Mouse (Mus musculus): ENCODE results near the gene Itga11.
"Not testable (repeated sequence)": the region's sequence is repeated elsewhere in the genome, so short reads cannot be mapped to it uniquely, and the experiment has no call there.

Gene Itga11

DNA sequence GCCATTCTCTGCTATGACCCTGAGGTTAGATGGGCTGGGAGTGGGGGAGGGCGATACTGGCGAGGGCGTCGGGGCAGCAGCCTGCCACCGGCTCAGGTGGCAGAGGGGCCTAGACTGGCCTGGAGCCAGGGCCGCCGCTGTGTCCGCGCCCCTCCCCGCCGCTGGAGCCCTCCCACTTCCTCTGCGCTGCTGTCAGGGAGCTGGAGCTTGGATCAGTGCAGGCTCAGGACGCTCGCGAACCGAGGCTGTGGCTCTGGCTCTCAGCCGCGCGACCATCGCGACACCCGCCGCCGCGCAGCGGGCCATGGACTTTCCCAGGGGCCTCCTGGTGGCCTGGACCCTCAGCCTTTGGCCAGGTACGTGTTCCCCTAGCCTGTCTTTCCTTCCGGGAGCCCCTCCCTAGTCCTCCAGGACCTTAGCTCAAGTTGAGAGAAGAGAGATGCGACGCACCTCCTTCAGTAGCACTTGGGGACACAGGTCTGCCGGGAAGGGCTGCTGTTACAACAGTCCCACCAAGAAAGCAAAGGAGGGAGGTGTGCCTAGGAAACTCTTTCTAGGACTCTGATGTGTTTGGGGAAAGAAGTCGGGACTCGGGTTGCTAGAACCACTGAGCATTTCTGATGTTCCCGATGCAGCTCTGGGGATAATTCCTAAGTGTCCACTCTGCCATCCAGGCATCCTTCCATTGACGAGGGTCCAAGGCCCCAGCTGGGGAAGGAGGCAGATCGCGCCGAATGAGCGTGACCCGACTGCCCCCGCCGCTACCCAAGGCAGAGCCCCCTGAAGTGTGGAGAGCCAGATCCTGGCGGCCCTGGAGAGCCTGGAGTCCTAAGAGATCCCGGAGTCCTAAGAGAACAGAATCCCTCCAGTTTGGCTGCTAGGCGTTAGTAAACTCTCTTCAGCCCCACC, at the start of gene Itga11:
TSS of gene Itga11 (plus strand) at position 186 of the 909 bp plus-strand sequence.
- DNase-seq (ENCODE audit: low spot score) = no peak

DNA sequence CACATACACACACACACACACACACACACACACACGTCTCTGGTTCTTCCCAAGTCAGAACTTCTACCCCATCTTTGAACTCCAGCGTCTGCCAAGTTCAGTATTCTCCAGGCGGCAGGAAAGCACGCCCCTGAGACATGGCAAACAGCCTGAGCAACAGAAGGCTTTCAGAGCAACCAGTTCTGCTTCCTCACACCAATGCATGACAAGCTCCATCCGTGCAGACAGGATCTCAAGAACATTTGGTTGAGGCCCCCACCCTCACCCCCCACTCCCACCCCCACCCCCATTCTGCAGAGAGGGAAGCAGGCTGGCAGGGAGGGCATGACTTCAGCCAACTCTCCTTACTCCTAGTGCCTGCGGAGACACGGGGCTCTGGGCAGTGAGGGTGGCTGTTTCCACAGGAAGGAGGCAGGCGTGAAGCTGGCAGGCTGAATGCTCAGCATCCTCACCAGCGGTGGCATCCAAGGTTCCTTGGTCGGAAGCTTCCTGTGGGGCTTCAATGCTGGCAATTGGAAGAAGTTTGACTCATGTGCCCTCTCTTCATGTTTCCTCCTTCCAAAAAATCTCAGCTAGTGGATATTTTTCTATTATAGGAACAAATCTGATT, 46.9 kb upstream of the Itga11 start:
- peak; percentile 58 for DNase-seq (ENCODE audit: low spot score)

DNA sequence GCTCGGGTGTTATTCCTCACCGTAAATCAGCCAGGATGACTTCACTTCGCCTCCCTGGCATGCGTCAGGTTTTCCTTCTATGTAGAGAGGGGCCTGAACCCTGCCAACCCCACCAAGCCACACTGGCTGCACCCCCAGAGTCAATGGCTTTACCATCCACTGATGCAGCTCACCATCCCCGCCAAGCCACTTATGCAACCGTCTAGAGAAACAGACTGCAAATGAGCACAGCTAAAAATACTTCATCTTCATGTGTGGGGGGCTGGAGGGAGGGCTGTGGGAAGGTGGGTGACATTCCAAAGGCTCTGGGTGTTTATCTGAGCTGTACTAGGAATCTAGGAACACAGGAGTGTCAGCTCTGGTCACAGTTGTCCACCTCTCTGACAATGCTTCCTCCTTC, 45.2 kb upstream of the Itga11 start:
- DNase-seq (ENCODE audit: low spot score) = peak; percentile 50

DNA sequence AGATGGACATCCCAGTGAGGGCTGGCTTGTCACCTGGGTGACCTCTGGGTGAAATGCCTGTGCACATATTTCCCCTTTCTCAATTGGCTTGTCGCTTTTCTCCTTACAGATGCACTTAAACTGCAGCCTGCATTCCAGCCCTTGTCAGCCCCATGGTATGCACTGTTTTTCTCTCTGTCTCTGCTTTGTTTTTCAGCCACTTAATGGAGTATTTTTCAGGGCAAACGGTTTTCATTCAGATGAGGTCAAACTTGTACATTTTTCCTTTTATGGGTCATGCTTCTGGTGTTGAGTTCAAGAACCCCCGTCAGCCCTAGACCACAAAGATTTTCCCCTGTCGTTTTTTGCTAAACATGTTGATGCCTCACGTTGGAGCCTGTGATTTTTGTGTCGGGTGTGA, 39.6 kb upstream of the Itga11 start:
- no peak for DNase-seq (ENCODE audit: low spot score)

DNA sequence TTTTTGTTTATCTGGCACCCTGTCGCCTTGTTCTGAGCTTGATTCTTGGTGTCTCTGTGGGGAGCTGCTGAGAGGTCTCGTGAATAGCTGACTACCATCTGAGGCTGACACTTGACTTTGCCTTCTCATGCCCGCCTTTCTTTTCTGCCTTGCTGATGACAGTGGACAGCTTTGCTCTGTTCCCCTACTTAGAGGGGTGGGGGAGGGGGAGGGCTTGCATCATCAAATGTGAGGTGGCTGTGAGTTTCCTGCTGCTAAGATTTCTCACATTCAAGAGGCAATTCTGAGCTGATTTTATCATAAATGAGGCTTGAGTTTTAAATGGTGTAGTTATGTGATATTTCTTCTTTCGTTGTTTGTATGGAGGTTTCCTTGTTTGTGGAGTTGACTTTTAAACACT, 37.9 kb upstream of the Itga11 start:
- DNase-seq (ENCODE audit: low spot score) = no peak

DNA sequence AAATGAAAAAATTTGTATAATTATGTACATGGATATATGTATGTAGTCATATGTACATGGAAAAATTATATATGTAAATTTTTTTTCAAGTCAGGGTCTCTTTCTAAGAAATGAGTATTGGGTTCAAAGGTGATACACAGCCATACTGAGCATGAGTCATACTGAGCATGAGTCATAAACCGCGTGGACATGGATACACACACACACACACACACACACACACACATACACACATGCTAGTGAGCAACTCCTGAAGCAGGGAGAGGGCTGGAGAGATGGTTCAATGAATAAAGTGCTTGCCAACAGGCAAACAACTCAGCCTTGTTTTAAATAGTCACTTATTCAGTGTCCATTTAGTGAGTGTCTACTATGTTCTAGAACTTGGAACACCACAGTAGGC, 37.4 kb upstream of the Itga11 start:
- no peak for DNase-seq (ENCODE audit: low spot score)

DNA sequence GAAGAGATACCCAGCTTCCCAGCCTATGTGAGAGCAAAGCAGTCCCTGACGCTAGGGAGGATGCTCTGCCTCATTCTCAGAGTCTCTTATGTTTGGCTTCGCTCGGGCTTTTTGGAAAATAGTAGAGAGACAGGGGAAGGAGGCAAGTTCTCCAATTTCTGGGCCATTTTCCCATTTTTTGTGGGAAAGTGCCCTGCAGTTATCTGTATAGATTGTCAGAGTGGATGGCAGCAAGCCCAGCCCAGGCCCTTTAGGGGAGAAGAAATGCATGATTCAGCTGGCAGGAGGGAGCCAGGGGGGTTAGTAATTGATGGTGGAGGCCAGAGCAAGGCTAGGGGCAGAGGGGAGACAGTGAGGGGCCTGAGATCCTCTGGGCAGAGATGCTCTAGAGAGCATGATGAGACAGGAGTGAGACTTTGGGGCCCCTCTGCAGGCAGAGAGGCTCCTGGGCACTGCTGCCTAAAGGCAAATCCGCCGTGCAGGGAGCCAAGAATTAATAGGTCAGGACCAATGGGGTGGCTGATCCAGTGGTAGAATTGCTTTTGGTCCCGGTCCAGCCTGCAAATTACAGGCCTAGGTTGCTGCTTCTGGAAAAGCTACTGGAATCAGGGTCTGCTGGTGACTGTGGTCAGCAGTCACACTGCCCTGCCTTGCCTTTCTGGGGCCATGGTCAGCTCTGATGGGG, 31.8 kb upstream of the Itga11 start:
- no peak for DNase-seq (ENCODE audit: low spot score)

DNA sequence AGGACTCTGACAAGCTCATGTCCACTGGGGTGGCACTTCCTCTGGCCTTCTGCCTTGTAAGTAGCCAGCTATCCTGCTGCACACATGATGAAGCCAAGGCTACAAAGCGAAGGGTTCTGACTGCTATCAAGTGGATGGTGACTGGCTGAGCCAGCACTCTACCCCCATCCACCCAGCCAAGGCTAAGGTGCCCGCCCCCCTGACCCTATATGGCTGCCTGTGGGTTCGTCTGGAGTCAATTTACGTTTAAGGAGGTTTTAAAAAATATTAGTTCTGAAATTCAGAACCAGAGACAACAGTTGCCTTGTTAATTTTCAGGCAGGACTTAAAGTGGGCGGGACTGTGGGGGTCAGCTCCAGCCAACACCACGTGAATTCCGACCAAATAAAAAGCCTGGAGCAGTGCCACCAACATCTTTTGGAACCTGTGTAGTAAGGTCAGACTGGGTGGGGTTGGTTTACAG, 30.9 kb upstream of the Itga11 start:
- DNase-seq (ENCODE audit: low spot score) = no peak

DNA sequence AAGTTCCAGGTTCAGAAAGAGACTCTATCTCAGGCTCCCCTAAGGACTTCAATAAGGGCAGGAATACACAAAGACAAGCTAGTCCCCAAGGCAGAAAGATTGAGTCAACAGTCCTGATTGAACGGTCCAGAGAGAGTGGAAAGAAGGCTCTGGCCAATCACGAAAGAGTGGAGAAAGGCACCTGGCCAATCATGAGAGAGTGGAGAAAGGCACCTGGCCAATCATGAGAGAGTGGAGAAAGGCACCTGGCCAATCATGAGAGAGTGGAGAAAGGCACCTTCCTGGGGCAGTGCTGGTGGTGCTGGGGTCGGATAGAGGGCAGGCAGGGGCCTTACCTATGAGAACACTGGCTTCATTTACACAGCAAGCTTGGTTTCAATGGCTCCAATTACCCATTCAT, 28.2 kb upstream of the Itga11 start:
- no peak for DNase-seq (ENCODE audit: low spot score)

DNA sequence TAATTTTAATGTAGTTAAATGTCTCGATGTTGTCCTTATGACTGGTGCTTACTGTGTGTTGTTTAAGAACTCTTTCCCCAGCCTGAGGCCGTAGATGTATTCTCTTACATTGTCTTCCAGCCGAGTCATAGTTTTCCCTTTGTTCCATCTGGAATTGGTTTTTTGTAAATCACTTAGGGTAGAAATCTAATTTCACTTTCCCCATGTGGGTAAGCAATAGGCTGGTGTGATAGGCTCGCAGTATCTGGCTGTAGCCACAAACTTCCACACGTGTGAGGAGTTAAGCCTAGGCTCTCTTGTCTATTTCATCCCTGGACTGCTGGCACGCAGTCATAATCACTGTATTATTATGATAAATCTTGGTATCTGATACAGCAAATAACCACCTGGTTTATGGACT, 26.9 kb upstream of the Itga11 start:
- DNase-seq (ENCODE audit: low spot score) = no peak

DNA sequence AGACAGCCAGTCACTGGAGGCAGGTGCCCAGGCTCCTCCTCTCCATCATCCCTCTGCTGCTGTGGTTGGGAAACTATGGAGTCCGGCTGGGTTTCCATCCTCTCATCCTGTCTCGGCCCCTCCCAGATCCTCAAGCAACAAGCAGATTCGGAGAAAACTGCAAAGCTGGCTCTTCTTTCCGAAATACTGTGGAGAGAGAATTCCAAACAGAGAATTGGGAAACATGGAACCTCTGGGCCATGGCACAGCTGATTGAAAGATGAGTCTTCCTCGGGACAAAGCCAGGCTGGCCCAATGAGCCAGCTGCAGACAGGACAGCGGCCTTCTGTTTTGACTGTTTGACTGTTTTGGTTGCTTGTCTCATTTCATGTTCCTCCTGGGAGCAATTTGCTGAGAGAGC, 23.3 kb upstream of the Itga11 start:
- DNase-seq (ENCODE audit: low spot score) = no peak

DNA sequence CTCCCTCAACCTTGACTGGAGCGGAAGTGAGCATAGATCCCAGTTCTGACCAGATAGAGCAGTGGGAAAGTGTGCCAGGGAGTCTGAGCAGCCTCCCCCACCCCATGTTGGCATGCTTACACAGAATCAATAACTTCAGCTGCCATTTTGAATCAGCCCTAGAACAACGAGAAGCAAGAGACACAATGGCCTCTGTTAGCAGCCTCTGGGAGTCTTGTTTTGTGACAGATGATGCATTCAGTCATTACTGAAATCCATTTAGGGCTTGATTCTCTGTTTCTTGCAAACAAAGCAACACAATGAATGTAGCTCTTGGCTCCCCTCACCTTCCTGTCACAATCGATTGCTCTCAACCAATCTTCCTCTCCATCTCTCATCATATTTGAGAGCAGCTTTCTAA, 19.6 kb upstream of the Itga11 start:
- DNase-seq (ENCODE audit: low spot score) = no peak

DNA sequence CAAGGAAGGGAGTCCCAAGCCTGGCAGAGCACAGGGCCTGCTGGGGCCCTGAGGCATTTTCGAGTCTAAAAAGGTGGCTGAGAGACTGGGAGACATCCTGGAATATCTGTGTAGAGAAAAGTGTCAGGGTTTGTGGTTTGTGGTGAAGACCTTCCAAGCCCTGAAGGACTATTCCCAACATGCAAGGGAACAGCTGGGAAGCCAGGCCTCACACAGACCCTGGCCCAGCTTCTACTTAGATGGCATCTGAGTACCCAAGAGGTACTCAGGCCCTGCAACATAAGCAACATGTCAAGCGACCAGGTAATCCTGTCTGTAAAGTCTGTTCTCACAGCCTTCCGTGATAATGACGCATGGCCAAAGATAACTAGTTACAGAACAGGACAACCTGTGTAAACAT, 18.6 kb upstream of the Itga11 start:
- no peak for DNase-seq (ENCODE audit: low spot score)

DNA sequence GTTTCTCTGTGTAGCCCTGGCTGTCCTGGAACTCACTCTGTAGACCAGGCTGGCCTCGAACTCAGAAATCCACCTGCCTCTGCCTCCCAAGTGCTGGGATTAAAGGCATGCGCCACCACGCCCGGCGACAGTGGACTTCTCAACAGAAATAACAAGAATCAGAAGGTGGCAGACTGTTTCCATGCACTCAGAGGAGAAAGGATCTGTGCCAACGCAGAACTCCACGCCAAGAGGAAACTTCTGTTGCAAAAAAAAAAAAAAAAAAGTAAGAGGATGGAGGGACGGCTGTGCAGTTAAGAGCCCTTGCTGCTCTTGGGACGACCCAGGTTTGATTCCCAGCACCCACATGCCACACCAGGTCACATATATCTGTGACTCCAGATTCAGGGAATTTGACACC, 16.7 kb upstream of the Itga11 start:
- DNase-seq (ENCODE audit: low spot score) = not testable (repeated sequence)

DNA sequence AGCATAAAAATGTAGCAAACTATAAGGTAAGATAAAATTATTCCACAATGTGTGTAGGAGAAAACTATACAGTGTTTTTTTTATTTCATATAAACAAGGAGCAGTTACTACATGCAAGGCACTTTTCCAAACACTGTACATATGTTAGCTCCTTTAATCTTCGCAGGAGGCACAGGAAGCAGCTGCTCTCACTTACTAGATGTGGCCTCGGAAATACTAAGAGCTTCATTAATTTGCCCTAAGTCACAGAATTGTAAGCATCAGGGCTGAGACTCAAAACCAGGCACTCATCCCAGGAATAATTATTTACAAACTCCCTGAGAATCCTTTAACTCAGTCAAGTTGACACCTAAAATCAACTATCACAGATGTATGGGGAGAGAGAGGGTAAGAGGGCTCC, 14.2 kb upstream of the Itga11 start:
- no peak for DNase-seq (ENCODE audit: low spot score)

DNA sequence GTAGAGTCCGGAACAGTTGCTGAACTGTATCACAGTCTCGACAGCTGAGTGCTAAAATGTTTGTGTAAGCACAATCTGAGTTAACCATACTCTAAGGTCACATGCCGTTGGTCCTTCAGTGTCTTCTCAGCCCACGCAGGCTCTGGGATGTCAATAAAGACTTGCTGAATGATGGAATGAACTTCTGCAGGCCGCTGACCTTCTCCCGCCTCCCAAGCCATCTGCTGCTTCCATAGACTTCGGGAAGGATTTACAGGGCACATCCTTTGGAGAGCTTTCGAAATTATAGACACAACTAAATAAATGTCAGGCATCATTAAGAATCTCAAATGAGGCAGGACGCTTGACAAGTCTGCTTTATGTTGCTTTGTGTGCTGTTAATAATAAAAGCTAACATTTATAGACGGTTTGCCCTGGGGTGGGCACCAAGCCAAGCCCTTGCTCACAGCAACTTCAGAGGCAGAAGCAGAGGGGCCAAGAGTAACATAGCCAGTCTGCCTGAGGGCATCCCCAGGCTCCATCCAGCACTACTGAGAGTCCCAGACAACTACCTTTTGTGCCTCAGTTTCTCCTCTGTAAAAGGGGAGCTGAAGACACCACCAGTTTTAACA, 13.4 kb upstream of the Itga11 start:
- no peak for DNase-seq (ENCODE audit: low spot score)

DNA sequence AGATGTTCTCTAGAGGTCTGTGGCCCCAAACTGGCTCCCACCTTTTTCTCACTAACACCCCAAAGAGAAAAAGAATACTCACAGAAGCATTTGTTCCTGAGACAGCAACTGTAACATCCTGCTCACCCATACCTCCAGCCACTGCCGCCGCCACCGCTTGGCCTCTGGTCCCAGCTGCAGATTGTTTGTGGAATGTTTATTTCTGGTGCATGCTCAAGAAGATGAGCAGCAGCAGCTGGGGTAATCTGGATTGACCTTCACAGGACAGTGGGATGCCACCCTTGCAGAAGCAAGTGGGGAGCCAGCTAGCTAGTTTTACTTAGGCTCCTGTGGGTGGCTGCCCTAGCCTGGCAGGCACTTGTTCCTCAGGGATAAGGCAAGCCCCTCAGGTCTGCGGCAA, 11.7 kb upstream of the Itga11 start:
- no peak for DNase-seq (ENCODE audit: low spot score)

DNA sequence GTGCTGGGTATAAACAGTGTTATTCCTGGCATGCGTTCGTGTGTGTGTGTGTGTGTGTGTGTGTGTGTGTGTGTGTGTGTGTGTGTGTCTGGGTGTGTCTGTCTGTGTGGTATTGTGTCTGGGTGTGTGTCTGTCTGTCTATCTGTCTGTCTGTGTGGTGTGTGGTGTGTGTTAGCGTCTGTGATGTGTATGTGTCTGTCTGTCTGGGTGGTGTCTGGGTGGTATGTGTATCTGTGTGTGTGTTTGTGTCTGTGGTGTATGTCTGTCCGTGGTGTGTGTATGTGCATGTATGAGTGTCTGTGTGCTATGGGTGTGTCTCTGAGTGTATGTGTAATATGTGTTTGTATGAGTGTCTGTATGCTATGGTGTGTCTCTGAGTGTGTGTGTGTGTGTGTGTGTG, 9.1 kb upstream of the Itga11 start:
- DNase-seq (ENCODE audit: low spot score) = no peak

DNA sequence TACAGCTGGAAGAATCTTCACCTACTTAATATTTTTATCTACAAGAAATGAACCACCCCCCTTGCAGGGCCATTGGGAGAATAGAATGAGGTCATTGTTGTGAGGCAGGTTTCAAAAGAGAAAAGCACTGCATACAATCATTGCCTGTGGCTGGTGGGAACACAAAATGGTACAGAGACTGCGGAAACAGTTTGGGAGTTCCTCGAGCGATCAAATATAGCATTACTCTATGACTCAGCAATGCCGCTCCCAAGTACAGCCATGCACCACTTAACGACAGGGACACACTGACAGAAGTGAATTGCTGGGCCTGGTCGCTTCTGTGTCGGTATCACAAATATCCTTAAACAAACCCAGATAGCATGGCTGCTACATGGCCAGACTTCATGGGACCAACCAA, 4.4 kb upstream of the Itga11 start:
- no peak for DNase-seq (ENCODE audit: low spot score)

DNA sequence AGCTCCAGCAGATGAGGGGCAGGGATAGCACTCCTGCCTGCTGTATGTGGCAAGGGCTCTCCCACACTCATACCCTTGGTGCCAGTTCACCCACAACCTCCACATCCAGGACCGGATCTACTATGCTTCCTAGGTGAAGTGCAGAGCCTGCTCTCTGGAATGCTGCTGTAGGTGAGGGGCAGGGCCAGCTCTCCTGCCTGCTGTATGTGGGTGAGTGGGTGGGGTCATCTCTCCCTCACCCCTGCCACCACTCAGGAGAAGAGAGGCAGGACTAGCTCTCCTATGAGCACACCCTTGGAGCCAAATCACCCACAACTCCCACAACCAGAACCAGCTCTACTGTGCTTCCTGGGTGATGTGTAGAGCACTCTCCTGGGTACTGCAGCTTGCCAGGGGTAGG, 2.5 kb upstream of the Itga11 start:
- no peak for DNase-seq (ENCODE audit: low spot score)

DNA sequence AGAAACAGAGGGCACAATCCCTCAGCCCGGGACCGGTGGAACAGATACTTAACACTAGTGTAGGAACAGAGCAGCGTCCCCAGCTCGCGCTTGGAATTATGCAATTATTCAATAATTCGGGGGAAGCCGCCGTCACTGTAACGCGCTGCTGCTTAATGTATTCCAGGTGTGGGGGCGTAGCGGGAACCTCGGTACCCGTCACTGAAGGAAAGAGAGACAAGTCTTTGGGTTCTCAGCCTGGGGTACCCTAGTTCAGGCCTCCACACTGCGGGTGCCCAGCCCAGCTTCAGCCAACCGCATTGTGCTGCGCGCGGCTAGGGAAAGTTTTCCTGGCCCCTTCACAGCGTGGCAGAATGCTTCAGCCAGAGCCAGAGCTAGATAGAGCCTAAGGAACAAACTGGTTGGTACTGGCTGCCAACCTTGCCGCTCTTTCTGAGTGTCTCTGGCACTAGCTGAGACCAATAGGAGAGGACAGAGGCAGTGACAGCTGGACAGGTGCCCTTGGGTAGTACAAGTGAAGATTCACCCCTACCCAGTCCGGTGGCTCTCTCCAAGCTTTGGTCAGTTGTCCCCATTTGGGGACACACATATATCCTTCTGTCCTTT, 1.0 kb downstream of the Itga11 start:
- peak; percentile 26 for DNase-seq (ENCODE audit: low spot score)

DNA sequence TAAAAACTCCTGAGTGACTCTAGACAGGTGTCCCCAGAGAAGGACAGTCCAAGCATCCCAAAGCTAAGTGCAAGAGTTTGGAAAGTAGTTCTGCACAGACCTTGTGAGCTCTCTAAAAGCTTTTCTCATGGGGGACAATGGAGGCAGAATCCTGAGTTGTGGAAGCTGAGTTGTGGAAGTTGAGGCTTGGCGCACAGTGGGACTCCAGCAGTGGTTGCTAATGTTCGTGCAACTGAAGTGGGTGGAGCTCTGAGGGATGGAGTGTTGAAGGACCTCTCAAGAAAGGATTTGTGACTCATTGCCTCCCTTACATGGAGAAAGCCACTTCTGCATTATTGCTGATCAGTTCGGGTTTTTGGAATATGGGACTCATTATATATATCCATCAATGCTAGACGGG, 1.8 kb downstream of the Itga11 start:
- DNase-seq (ENCODE audit: low spot score) = no peak

All from layer of hippocampus, adult 11-12 months (tissue).